Mouse (Mus musculus) midbrain, embryonic 10.5 days (tissue): ENCODE data around the gene Gm28961. TPM values are rescaled to one million over a fixed set of nuclear protein-coding genes. Genes with fewer than 3 reads are reported as not detected.
"Not testable (repeated sequence)": the region's sequence is repeated elsewhere in the genome, so short reads cannot be mapped to it uniquely, and the experiment has no call there.

Experiments
- DNase-seq: peaks from one replicate; pipeline ENCODE4 v3.0.0-alpha.2; 2017; ENCODE audit warnings: low spot score
- H3K27ac ChIP-seq: fragments of 300-500 bp; sonication (generic); replicated peaks from 2 replicates; pipeline ENCODE4 v1.5.1; 2016; ENCODE audit warnings: mild to moderate bottlenecking
- H3K27me3 ChIP-seq: fragments of 300-500 bp; sonication (generic); 2 replicates; pipeline ENCODE4 v1.6.1; 2016; ENCODE audit warnings: low read depth, mild to moderate bottlenecking; ENCODE audit not compliant: poor library complexity, severe bottlenecking
- H3K36me3 ChIP-seq: fragments of 300-500 bp; sonication (generic); 2 replicates; pipeline ENCODE4 v1.6.1; 2016; ENCODE audit warnings: mild to moderate bottlenecking, moderate library complexity
- H3K4me1 ChIP-seq: fragments of 300-500 bp; sonication (generic); 2 replicates; pipeline ENCODE4 v1.6.1; 2016
- H3K4me3 ChIP-seq: fragments of 300-500 bp; sonication (generic); 2 replicates; pipeline ENCODE4 v1.5.1; 2016; ENCODE audit warnings: mild to moderate bottlenecking, moderate library complexity
- H3K9me3 ChIP-seq: fragments of 300-500 bp; sonication (generic); replicated peaks from 2 replicates; pipeline ENCODE4 v1.6.1; 2016; ENCODE audit warnings: mild to moderate bottlenecking
- WGBS: fragments of 180-500 bp; shearing (Covaris S2); methylation state at CpG from one replicate; pipeline ENCODE4 v1.1.7; 2016; 5-methylcytosine and 5-hydroxymethylcytosine counted together
- polyA plus RNA-seq: library from polyadenylated mRNA; unstranded; fragments of >200 nt; fragmentation: Nextera tagmentation; extraction: Ambion mirVana; gene quantifications from 2 replicates; pipeline ENCODE4 v1.2.1, GENCODE M21; 2016

Gene Gm28961
- polyA plus RNA-seq, result not detected in 2 replicates

GRCm38 (mm10) chrY:57705397-57705796 lies at the start of gene Gm28961:
Gm28961 (plus strand) TSS chrY:57705697.
- DNase-seq, H3K27ac ChIP-seq, H3K27me3 ChIP-seq, H3K36me3 ChIP-seq, H3K4me3 ChIP-seq, H3K4me1 ChIP-seq, H3K9me3 ChIP-seq: not testable (repeated sequence)
- no CpG with 5 or more reads among the region's 6 CpGs for WGBS

Other genes with a start within 250 kb of the Gm28961 start
- not detected in 2 replicates for gene Gm21943, start 172.0 kb upstream of the Gm28961 start, polyA plus RNA-seq